22 mouse cellular contexts compared by ENCODE assay signal in the genomic region with DNA sequence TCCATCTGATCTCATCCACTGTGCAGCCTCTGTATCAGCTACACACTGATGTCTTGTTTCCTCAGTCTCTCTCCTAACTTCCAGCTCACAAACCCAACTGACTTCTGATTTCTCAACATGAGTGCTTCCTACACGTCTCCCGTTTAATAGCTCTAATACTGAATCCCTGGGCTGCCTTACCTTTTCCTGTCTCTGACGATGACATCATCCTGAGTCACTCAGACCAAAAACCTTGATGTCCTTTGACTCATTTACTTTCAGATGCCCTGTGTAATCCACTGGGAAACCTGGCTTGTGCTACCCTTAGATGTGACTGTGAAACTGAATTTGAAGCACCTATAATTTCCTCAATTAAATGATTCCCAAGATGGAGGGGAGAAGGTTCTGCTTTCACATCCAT. TPM values are rescaled to one million over a fixed set of nuclear protein-coding genes. Genes with fewer than 3 reads are reported as not detected.
"Had no signal": no experiment of that assay in that cellular context is flagged by ENCODE, and none has a peak within 500 bp of the region (broad histone marks: within the 10 kb centered on the region; RNA-seq: fewer than 3 reads in every experiment).

No protein-coding gene starts in this region.

- H3K4me3 ChIP-seq: lung, embryonic 15.5 days; megakaryocyte, embryonic 14.5 days; midbrain, embryonic 13.5 days; midbrain, embryonic 15.5 days; neural tube, embryonic 12.5 days; stomach, embryonic 15.5 days had no signal

- DNase-seq: lung, postnatal 14 days; lung, postnatal 36 days; right cerebral cortex, postnatal 14 days; thymus, adult 2 months; thymus, postnatal 25 days; thymus, postnatal 4 days had no signal

- H3K36me3 ChIP-seq: lung, embryonic 15.5 days; midbrain, embryonic 13.5 days; midbrain, embryonic 15.5 days; neural tube, embryonic 12.5 days; stomach, embryonic 15.5 days had no signal

- H3K27ac ChIP-seq: lung, embryonic 15.5 days; macrophage; midbrain, embryonic 13.5 days; midbrain, embryonic 15.5 days; neural tube, embryonic 12.5 days; stomach, embryonic 15.5 days; stomach, postnatal 0 days had no signal

- H3K4me2 ChIP-seq: lung, embryonic 15.5 days; midbrain, embryonic 11.5 days; midbrain, embryonic 13.5 days; midbrain, embryonic 15.5 days; neural tube, embryonic 12.5 days; stomach, embryonic 15.5 days had no signal

- H3K9me3 ChIP-seq: lung, embryonic 15.5 days; midbrain, embryonic 13.5 days; midbrain, embryonic 15.5 days; neural tube, embryonic 12.5 days; stomach, embryonic 15.5 days had no signal

- ATAC-seq: lung, postnatal 0 days; midbrain, embryonic 13.5 days; midbrain, embryonic 15.5 days had no signal

- H3K9ac ChIP-seq: lung, embryonic 15.5 days; midbrain, embryonic 13.5 days; midbrain, embryonic 15.5 days; neural tube, embryonic 12.5 days; stomach, embryonic 15.5 days had no signal

RNA-seq across cellular contexts. Expression of a gene that starts 5.9 kb away (rescaled TPM):
- total RNA-seq: midbrain, postnatal 0 days had no signal
- polyA plus RNA-seq: midbrain, embryonic 15.5 days; neural tube, embryonic 12.5 days; neural tube, embryonic 14.5 days had no signal

RNA-seq across cellular contexts. Expression of a gene that starts 20.0 kb away (rescaled TPM):
- total RNA-seq: megakaryocyte progenitor cell, adult 5-6 weeks; monocyte, adult 5-6 weeks had no signal
- polyA plus RNA-seq: macrophage; midbrain, embryonic 11.5 days; midbrain, embryonic 13.5 days; midbrain, embryonic 15.5 days had no signal

RNA-seq across cellular contexts. Expression of a gene that starts 22.0 kb away (rescaled TPM):
- total RNA-seq: megakaryocyte progenitor cell, adult 5-6 weeks; monocyte, adult 5-6 weeks; neutrophil, adult 5-6 weeks had no signal
- polyA plus RNA-seq: macrophage had no signal

RNA-seq across cellular contexts. Expression of a gene that starts 50.4 kb away (rescaled TPM):
- total RNA-seq: megakaryocyte progenitor cell, adult 5-6 weeks; midbrain, postnatal 0 days; monocyte, adult 5-6 weeks; neutrophil, adult 5-6 weeks had no signal
- polyA plus RNA-seq: lung, embryonic 15.5 days; lung, postnatal 0 days; macrophage; midbrain, embryonic 11.5 days; midbrain, embryonic 13.5 days; midbrain, embryonic 15.5 days; midbrain, postnatal 0 days; neural tube, embryonic 12.5 days; neural tube, embryonic 14.5 days; spleen, adult 2 months; stomach, embryonic 15.5 days; stomach, postnatal 0 days; thymus, adult 2 months had no signal
